Mouse (Mus musculus) large intestine, adult 2 months (tissue): Measurements from ENCODE around the gene Ppcdc. TPM values are rescaled to one million over a fixed set of nuclear protein-coding genes. Genes with fewer than 3 reads are reported as not detected.

Experiments
- DNase-seq: peaks from one replicate; pipeline ENCODE4 v3.0.0-alpha.2; 2012; ENCODE audit warnings: low read depth, low spot score
- WGBS: fragments of 180-500 bp; shearing (Covaris S2); methylation state at CpG from one replicate; pipeline ENCODE4 v1.1.7; 2018; 5-methylcytosine and 5-hydroxymethylcytosine counted together
- polyA plus RNA-seq: library from polyadenylated mRNA; depleted of rRNA; stranded (reverse); fragments of >200 nt; gene quantifications from 2 replicates; pipeline ENCODE4 v1.2.3, GENCODE M21; 2012; rRNA removed

Gene Ppcdc
- 24.0 and 26.8 TPM in 2 replicates for polyA plus RNA-seq

DNA sequence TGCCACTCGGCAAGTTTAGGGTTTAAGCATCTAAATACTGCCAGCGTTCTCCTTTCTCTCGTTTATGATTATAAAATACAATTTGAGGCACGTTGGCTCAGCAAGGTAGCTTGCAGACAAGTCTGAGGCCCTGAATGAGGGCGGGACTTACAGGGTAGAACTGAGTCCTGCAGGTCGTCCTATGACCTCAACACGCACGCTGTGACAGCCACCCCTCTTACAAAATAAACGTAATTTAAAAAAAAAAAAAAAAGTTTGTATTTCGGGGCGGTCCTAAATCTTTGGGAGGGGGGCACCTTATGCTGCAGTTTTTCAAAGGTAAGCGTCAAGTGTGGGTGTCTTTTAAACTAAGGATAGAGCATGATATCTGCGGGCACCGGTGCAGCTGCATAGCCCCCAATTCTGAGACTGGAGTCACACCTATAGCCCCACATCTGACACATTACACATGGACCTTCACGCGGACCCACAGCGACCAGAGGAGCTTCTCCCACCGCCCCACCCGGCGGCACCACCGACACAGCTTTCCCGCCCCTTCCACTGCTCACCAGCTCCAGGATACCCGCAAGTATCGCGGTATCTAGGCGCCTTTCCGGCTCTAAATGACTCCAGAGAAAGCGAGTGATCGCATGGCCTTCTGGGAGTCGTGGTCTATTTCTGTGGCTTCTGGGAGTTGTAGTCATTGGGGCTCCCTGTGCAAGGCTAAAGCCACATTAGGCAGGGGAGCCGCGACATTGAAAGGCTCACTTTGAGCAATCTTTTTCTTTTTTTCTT lies at the start of gene Ppcdc:
Gene Ppcdc (minus strand): TSS at position 603 of the 774 bp plus-strand sequence.
- WGBS, result 2% methylated on average over 32 of the region's 32 CpGs
- DNase-seq, result peak; percentile 97

GRCm38 (mm10) chr9:57487807-57488206 lies 47.9 kb upstream of the Ppcdc start:
- WGBS, result 68% methylated on average over 7 of the region's 7 CpGs
- no peak for DNase-seq

GRCm38 (mm10) chr9:57485774-57486173 lies 45.9 kb upstream of the Ppcdc start:
- 17% methylated on average over 7 of the region's 7 CpGs for WGBS
- DNase-seq, result no peak

DNA sequence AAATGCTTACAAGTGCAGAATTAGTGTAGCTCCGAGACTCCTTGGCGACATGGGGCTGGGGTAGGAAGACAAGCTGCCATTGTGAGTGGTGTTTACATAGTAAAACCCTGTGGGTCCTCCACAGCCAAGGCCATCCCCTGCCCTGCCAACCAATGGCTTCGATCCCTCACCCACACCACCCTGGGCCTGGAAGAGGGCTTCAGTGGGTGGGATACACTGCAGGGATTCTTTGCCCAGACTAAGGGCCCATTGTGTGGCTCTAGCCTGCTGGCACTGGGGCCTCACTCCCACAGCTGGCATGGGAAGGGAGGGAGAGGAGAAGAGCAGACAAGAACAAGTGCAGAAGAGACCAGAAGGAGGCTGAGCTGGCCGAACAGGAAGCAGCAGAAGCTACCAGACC lies 29.0 kb upstream of the Ppcdc start:
- 61% methylated on average over 4 of the region's 4 CpGs for WGBS
- no peak for DNase-seq

DNA sequence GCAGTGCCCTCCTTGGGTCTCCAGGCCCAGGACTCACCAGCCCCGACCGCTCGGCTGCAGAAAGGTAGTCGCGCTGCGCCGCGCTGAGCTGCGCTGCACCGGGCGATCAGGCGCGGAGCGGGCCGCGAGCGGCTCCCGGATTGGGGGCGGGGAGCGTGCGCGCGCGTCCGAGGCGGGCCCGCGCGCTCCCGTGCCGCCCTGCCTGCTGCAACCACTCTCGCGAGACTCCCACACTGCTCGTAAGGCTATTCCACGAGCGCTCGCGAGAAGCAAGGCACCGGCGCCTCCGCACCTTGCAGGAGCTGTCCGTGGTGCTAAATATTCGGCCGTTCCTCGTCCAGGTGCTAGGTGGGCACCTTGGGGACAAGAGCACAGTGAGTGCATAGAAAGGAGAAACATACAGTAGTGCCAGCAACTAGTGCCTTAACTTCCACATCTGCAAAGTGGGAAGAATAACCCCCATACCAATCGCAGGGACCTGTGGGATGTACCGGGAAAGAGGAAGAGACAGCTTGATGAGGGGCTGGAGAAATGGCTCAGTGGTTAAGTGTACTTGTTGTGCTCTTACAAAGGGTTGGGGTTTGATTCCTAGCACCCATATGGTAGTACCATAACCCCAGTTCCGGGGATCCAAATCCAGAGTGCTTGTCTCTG lies 28.1 kb upstream of the Ppcdc start, which contains the start of gene Scamp5:
Gene Scamp5 (minus strand): TSS at position 165 of the 654 bp plus-strand sequence.
- DNase-seq, result peak; percentile 80
- 2% methylated on average over 48 of the region's 48 CpGs for WGBS

GRCm38 (mm10) chr9:57467271-57467771 lies 27.4 kb upstream of the Ppcdc start:
- no peak for DNase-seq
- WGBS, result 2% methylated on average over 18 of the region's 18 CpGs

GRCm38 (mm10) chr9:57466101-57466500 lies 26.2 kb upstream of the Ppcdc start:
- DNase-seq, result no peak
- 34% methylated on average over 3 of the region's 3 CpGs for WGBS

- 33% methylated on average over 6 of the region's 6 CpGs for WGBS
- peak; percentile 89 for DNase-seq
Measured at GRCm38 (mm10) chr9:57462866-57463265, 22.9 kb upstream of the Ppcdc start.

DNA sequence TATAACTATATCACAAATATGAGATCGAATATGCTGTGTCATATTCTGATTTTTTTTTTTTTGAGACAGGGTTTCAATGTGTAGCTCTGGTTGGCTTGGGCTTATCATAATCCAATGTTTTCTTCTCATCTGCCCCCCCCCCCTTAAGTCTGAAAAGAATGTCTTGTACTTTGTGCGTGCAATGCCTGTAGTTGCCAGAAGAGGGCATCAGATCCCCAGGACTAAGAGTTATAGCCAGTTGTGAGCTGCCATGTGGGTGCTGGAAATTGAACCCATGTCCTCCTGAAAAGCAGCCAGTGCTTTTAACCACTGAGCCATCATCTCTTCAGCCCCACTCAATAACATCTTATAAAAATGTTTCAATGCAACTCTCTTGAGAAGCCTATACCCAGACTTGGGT lies 19.8 kb upstream of the Ppcdc start:
- WGBS, result 98% methylated on average over 2 of the region's 2 CpGs
- DNase-seq, result no peak

DNA sequence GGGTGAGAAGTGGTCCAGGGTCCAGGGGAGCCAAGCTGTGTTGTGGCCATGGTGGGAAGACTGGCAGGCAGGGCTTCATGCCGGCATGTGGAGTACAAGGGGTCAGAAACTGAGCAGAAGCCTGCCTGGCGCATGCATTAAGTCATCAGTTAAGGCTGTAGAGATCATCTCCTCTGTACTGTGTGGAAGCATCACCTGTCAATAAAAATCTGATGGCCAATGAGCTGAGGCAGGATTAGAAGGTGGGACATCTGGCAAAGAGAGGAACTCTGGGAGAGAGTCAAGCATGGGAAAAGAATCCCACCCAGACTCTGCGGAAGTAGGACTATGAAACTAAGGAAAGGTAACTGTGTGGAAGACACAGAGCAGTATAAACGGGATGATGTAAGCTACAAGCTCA lies 13.6 kb upstream of the Ppcdc start:
- no peak for DNase-seq
- 83% methylated on average over 4 of the region's 4 CpGs for WGBS

DNA sequence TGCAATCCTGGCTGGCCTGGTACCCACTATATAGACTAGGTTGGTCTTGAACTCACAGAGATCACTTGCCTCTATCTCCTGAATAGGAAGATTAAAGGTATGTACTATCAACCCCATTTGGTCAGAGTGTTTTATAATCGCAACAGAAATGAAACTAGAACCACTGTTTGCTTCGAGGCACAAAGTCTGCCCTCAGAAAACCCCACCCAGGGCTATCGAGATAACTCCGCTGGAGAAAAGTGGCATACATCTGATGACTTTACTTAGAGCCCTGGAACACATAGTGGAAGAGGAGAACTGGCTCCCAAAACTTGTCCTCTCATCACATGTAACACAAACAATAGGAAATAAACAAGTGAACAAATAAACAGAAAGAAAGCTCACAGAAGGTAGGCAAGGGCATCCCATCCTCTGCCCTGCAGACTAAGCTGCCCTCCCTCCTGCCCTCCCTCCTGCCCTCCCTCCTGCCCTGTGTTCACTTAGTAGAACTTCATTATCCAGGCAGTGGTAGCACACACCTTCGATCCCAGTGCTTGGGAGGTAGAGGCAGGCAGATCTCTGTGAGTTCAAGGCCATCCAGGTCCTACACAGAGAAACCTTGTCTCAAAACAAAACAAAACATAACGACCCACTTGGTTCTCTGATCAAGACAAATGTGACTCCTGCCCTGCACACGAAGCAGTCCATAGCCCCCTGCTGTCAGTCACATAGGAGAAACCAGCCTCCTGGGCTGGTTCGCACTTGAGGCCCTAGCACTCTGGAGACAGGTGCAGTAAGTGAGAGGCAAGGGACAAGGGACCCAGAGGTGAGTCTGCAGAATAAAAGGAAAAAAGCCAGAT lies 12.9 kb upstream of the Ppcdc start:
- 49% methylated on average over 8 of the region's 8 CpGs for WGBS
- no peak for DNase-seq

- DNase-seq, result no peak
- whole genome bisulfite sequencing, result 57% methylated on average over 1 of the region's 1 CpGs
Measured at GRCm38 (mm10) chr9:57449715-57450114, 9.8 kb upstream of the Ppcdc start.

DNA sequence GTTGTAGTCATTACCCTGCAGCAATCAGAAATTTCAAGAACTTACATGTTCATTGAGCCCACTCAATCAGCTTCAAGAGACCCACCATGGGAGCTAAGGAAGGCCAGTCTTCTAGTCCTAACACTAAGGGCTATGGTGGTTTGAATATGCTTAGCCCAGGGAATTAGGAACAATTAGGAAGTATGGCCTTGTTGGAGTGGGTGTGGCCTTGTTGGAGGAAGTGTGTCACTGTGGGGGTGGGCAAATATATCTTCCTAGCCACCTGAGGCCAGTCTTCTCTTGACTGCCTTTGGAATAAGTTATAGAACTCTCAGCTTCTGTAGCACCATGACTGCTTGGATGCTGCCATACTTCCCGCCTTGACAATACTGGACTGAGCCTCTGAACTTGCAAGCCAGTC lies 696 bp upstream of the Ppcdc start:
- no peak for DNase-seq
- WGBS, result 97% methylated on average over 1 of the region's 1 CpGs

DNA sequence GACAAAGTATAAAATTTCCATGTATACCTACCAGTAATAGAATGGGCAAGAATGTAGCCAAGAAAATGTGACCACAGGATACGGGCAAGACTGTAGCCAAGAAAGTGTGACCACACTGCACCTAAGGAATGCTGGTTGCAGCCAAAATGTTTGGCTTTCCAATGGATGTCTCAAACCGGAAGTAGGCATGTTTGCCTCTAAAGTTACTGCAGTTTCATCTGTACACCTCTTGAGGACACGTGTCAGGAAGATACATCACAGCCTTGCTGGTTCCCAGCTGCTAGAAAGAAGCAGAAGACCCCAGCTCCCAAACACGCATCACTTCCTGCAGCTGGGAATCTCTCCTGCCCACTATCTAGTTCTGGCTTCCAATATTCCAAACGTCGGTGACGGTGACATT lies 841 bp downstream of the Ppcdc start:
- DNase-seq, result no peak
- WGBS, result 20% methylated on average over 7 of the region's 7 CpGs

GRCm38 (mm10) chr9:57437896-57438614 lies 1.9 kb downstream of the Ppcdc start:
- DNase-seq, result no peak
- 82% methylated on average over 10 of the region's 10 CpGs for whole genome bisulfite sequencing

DNA sequence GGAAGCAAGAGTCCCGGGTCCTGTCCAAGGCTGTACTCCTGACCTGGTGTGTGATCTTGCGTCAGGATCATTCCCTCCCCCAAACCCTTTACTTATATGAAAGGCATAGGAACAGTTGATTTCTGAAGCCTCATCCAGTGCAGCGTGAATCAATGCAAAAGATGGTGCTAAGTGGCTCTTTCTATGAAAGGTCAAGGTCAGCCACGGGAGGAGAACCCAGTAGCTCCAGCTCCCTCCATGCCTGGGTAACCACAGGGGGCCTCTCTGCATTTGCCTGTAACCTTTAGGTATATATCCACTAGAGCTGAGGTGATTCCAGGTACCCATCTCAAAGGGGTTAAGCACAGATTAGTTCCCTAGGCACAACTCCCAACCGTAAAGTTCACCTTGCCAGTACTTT lies 3.8 kb downstream of the Ppcdc start:
- WGBS, result 78% methylated on average over 5 of the region's 5 CpGs
- DNase-seq, result no peak

DNA sequence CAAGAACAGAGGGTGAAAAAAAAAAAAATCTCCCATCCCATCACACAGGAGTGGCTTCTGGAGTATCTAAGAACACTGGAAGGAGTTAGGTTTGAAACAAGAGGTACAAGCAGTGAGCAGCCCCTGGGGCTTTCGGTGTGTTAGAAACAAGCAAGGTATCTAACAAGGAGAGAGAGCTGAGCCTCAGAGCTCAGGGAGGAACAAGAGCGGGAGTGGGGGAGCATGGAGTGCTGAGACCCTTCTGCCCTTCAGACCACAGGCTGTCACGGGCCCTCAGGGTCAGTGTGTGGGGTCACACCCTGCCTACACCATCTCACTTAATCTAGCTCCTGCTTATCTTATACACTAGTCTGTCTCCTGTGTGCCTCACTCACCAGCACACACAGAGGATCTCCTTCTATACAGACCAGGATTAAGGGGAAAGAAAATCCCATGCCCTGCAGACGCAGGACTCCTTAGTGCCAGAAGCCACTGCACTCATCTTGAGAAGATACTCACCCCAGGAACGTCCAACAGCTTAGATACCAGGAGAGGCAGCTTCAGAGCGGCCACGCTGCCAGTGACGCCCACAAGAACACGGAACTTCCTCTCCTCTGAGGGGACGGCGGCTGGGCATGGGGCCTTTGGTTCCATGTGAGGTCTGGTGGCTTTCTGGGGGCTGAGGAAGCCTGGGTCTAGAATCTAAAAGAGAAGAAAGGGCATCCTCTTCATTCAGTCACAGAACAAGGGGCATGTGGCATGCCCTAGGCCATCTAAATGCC lies 5.3 kb downstream of the Ppcdc start:
- 90% methylated on average over 11 of the region's 11 CpGs for WGBS
- DNase-seq, result no peak

- no peak for DNase-seq
- 15% methylated on average over 11 of the region's 11 CpGs for WGBS
Measured at GRCm38 (mm10) chr9:57433097-57434032, 6.6 kb downstream of the Ppcdc start.
